Mouse (Mus musculus): ENCODE data around the gene Trabd2b.

GRCm38 (mm10) chr4:114448393-114449052, 42.0 kb downstream of the Trabd2b start:
- TF ChIP-seq CTCF (IDR thresholded peaks at IDR 0.05; ENCODE audit: borderline replicate concordance, extremely low read depth, insufficient read depth, insufficient read length): no peak
- TF ChIP-seq POLR2A (IDR thresholded peaks at IDR 0.05; ENCODE audit: borderline replicate concordance, extremely low read depth, insufficient read depth, insufficient read length, poor library complexity, severe bottlenecking): no peak
